Mouse (Mus musculus) liver, embryonic 15.5 days (tissue): Measurements from ENCODE around the gene Hck. TPM values are rescaled to one million over a fixed set of nuclear protein-coding genes. Genes with fewer than 3 reads are reported as not detected.

Experiments
- polyA plus RNA-seq: library from polyadenylated mRNA; unstranded; fragments of >200 nt; fragmentation: Nextera tagmentation; extraction: Ambion mirVana; gene quantifications from 2 replicates; pipeline ENCODE4 v1.2.1, GENCODE M21; 2015

Gene Hck
- polyA plus RNA-seq, 1 experiment from 2014 or later, result 11.4 TPM

Other genes starting within 250 kb of the Hck start
- 0.16 and 0.28 TPM in 2 replicates for gene Mylk2, start 197.1 kb upstream of the Hck start, polyA plus RNA-seq
- 0.47 and 0.52 TPM in 2 replicates for gene Foxs1, start 175.3 kb upstream of the Hck start, polyA plus RNA-seq
- gene Dusp15, start 156.8 kb upstream of the Hck start, polyA plus RNA-seq, result not detected in 2 replicates
- 0.12 and 0.14 TPM in 2 replicates for gene Ttll9, start 146.0 kb upstream of the Hck start, polyA plus RNA-seq
- 36.9 and 39.5 TPM in 2 replicates for gene Pdrg1, start 93.0 kb upstream of the Hck start, polyA plus RNA-seq
- gene Xkr7, start 76.6 kb upstream of the Hck start, polyA plus RNA-seq, result not detected in 2 replicates
- 0.59 and 0.92 TPM in 2 replicates for gene Ccm2l, start 42.5 kb upstream of the Hck start, polyA plus RNA-seq
- 29.6 and 29.7 TPM in 2 replicates for gene Tm9sf4, start 52.8 kb downstream of the Hck start, polyA plus RNA-seq
- 2.1 and 2.6 TPM in 2 replicates for gene Tspyl3, start 117.0 kb downstream of the Hck start, polyA plus RNA-seq
- 17.1 TPM in 2 replicates for gene Plagl2, start 133.0 kb downstream of the Hck start, polyA plus RNA-seq
- gene Pofut1, start 133.1 kb downstream of the Hck start, polyA plus RNA-seq, result 2.6 TPM in 2 replicates
- gene Kif3b, start 182.9 kb downstream of the Hck start, polyA plus RNA-seq, result 1.4 and 2.0 TPM in 2 replicates
- gene Asxl1, start 237.4 kb downstream of the Hck start, polyA plus RNA-seq, result 6.4 and 7.2 TPM in 2 replicates